Mouse (Mus musculus) megakaryocyte, embryonic 14.5 days (primary cell): ENCODE measurements around the gene Gm20422.

Experiments
- FLI1 ChIP-seq: IDR thresholded peaks from 2 replicates; pipeline ENCODE4 v1.6.1; 2012; ENCODE audit warnings: low read length, inconsistent platforms, mixed read lengths
- GATA1 ChIP-seq: IDR thresholded peaks from 3 replicates; pipeline ENCODE4 v1.6.1; 2012; ENCODE audit warnings: mixed read lengths, low read length, inconsistent platforms, borderline replicate concordance

DNA sequence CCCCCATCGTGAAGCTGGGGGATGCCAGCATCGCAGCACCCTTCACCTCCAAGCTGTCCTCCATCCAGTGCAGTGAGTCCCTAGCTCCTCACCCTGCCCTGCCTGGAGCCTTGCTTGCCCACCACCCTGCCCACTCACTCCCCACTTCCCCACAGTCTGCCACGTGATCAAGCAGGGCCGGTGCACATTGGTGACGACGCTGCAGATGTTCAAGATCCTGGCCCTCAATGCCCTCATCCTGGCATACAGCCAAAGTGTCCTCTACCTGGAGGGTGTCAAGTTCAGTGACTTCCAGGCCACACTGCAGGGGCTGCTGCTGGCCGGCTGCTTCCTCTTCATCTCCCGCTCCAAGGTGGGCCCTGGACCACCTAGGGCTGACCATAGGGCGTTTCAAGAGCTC is 30.8 kb upstream of the Gm20422 start:
- no peak for TF ChIP-seq GATA1
- no peak for TF ChIP-seq FLI1
